Mouse (Mus musculus) embryonic fibroblast, embryonic 13.5 days (primary cell): ENCODE data around the gene Rad54l. TPM values are rescaled to one million over a fixed set of nuclear protein-coding genes. Genes with fewer than 3 reads are reported as not detected.

Experiments used
- H3K27ac ChIP-seq: 2 replicates; pipeline ENCODE4 v1.5.1; 2012; ENCODE audit warnings: low read length, control low read depth, inconsistent platforms; ENCODE audit not compliant: insufficient read depth
- H3K4me1 ChIP-seq: 2 replicates; pipeline ENCODE4 v1.6.1; 2011; ENCODE audit warnings: low read length; ENCODE audit not compliant: control insufficient read depth, insufficient read depth
- H3K4me3 ChIP-seq: 2 replicates; pipeline ENCODE4 v1.5.1; 2011; ENCODE audit warnings: mild to moderate bottlenecking, control low read depth, low read length; ENCODE audit not compliant: insufficient read depth
- CTCF ChIP-seq: IDR thresholded peaks from 2 replicates; pipeline ENCODE4 v1.5.1; 2011; ENCODE audit warnings: mild to moderate bottlenecking, control low read depth, low read length, moderate library complexity, borderline replicate concordance; ENCODE audit not compliant: insufficient read depth
- POLR2A ChIP-seq: IDR thresholded peaks from 2 replicates; pipeline ENCODE4 v1.6.1; 2011; ENCODE audit warnings: low read depth, mild to moderate bottlenecking, control low read depth, low read length, moderate library complexity
- polyA plus RNA-seq: library from polyadenylated mRNA; stranded (reverse); fragments of >200 nt; gene quantifications from 2 replicates; pipeline ENCODE4 v1.2.4, GENCODE M21; 2011; ENCODE audit warnings: low read depth; ENCODE audit not compliant: missing spikeins, insufficient read length

The Rad54l gene
- polyA plus RNA-seq, 1 experiment = 12.9 TPM

DNA sequence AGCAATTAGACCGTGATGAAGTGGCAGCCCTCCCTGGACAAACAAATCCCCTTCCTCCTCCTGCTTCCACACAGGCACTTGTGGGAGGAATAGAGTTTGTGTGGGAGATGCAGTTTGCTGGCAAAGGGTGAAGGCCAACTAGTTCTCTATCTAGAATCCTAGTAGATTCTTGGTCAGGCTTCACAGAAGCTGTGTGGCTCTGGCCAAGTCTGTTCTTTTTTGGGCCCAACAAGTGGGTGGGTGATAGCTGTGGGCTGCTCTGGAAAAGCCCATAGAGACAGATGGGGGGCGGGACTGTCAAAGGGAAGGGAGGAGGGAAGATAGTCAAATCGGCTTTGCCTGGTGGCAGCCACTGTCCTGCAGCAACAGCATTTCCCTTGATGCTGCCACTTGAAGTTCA lies 37.3 kb upstream of the Rad54l start:
- Histone ChIP-seq H3K4me3 (no peak overlapping the region), H3K27ac (no peak overlapping the region)
- TF ChIP-seq CTCF (no peak), POLR2A (no peak)

DNA sequence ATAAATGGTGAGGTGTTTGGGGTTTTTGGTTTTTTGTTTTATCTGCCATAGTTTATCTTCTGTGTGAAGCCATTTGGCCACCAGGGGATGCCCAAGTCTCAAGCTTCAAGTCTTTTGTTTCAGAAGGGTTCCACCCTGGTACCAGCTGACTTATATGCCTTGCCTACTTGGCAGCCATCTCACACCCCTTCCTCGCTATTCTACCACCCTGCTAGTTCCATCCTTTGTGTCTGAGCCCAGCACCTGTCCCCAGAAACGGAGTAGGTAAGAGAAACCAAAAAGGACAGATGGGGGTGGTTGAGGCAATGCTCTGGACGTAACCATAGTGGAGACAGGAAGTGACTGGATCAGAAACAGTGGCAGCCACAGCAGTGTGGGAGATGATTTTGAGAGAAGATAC lies 36.4 kb upstream of the Rad54l start:
- no peak overlapping the region for H3K4me3 ChIP-seq
- H3K27ac ChIP-seq = no peak overlapping the region
- no peak for TF ChIP-seq POLR2A
- TF ChIP-seq CTCF = no peak
- peaks cover 4% of the 10 kb centered on the region; the same call in 1 of the 2 replicates for H3K4me1 ChIP-seq

More for the DNA sequence above, 37.3 kb upstream of the Rad54l start:
- peaks cover 12% of the 10 kb centered on the region for H3K4me1 ChIP-seq

DNA sequence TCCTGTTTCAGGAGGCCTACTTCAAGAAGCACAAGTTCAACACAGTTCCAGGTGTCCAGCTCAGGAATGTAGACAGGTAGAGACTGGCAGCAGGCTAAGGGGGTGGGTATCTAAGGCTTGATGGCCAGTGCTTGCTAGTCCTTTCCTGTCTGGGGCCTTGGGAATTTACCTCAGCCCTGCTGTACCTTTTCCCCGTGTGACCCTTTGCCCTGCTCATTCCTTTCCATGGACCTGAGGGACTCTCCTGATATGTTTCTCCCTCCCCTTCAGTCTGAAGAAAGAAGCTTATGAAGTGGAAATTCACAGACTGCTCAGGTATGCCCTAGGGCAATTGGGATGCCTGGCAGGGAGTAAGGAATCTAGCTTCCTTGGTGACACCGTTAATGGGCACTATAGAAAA lies 34.4 kb upstream of the Rad54l start:
- Histone ChIP-seq H3K4me1 (no peaks in the 10 kb centered on the region), H3K27ac (no peak overlapping the region), H3K4me3 (no peak overlapping the region)
- TF ChIP-seq CTCF = no peak
- TF ChIP-seq POLR2A = no peak

DNA sequence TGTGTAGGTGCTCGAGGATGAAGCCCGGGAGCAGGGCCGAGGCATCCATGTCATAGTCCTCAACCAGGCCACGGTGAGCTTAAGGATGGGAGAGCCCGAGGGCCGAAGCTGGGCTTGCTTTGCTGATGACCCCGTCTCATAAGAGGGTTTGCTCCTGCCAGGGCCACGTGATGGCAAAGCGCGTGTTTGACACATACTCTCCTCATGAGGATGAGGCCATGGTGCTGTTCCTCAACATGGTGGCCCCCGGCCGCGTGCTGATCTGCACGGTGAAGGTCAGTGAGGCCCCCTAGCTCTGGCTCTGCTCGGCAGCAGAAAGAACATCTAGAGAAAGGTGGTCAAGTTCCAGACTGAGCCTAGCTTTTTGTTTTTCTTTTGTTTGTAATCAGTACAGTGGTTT lies 29.2 kb upstream of the Rad54l start:
- no peak overlapping the region for H3K4me3 ChIP-seq
- H3K27ac ChIP-seq = no peak overlapping the region
- no peaks in the 10 kb centered on the region for H3K4me1 ChIP-seq
- TF ChIP-seq CTCF (no peak), POLR2A (no peak)

DNA sequence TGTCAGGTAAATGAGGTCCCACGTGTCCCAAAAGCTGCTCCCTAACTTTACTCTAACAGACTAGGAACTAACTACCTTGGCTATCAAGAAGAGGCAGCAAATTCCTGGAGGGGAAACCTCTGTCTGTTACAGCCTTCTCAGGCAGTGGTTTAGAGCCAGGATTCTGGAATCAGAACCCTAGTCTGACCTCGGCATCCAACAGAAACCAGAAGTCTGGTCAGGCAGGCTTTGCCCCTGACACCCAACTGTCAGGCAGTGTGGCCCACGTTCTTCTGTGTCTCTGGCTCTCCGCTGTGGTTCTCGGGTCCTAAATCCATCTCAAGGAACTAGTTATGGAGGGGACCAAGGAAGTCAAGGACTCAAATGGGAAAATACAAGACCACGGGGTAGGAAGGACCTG lies 27.7 kb upstream of the Rad54l start, which contains the start of gene Lurap1:
TSS of gene Lurap1 (minus strand) at position 101 of the 400 bp plus-strand sequence.
- no peaks in the 10 kb centered on the region for H3K4me1 ChIP-seq
- H3K4me3 ChIP-seq = peak within 1 kb of the TSS; percentile 85
- TF ChIP-seq POLR2A (no peak), CTCF (no peak)
- H3K27ac ChIP-seq = peak within 1 kb of the TSS; percentile 64

DNA sequence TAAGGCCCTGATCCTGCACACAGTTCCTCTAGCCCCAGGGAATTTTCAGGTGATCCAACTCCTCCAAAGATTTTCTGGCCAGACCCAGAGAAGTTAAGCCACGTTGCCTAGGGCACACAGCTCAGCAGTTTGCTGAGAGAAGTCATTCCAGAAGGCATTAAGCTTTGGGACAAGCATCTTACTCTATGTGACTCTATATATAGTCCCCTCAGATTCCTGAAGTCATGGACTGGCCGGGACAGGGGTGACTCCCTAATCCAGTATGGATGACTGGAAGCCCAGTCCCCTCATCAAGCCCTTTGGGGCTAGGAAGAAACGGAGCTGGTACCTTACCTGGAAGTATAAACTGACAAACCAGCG lies 27.4 kb upstream of the Rad54l start:
- Histone ChIP-seq H3K4me3 (peak overlapping the region; percentile 85), H3K4me1 (no peaks in the 10 kb centered on the region), H3K27ac (peak overlapping the region; percentile 45)
- TF ChIP-seq POLR2A = no peak
- TF ChIP-seq CTCF = no peak

DNA sequence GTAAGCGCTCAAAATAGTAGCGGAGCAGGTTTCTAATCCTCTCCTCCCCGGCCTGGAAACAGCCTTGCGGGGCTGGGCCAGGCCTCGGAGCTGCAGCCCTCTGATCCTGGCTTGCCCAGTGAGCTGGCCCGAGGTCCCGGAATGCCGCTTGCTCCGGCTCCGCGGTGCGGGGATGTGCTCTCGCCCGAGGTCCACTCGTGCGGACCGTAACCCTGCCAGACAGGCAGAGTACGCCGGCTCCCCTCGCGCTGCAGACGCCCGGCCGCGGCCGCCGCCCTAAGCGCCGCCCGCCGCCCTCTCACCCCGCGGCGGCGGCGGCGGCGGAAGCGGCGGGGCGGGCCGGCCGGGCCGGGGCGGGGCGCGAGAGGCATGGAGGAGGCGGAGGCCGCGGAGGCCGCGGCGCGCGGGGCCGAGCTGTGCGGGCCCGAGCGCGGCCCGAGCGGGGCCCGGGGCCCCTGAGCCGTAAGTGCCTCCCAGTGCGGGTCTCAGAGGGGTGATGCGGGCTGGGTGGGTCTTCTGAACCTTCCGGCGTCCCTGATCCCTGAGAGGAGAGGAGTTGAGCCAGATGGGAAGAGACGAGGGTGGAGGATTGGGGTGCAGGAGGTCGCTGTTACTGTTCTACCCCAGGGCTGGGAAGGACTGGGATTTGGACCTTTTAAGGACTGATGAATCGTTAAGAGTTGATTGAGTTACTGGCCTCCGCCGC lies 26.8 kb upstream of the Rad54l start:
- no peaks in the 10 kb centered on the region for H3K4me1 ChIP-seq
- TF ChIP-seq POLR2A = peak; percentile 87
- TF ChIP-seq CTCF = no peak

DNA sequence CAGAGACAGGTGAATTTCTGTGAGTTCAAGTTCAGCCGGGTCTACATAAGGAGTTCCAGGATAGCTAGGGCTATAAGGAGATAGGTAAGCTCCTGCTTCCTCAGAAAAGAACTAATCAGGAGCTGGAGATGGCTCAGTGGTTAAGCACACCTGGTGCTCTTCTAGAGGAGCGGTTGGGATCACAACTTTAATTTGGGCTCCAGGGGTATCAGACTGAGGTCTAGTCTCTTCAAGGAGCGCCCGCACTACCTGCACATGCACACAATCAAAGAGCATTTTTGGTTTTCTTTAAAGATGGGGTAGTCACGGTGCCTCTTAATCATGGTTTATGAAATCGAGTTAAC lies 26.3 kb upstream of the Rad54l start:
- H3K4me3 ChIP-seq = peak overlapping the region; percentile 67
- TF ChIP-seq CTCF = no peak
- no peak for TF ChIP-seq POLR2A
- H3K27ac ChIP-seq = peak overlapping the region; percentile 64
- H3K4me1 ChIP-seq = no peaks in the 10 kb centered on the region

More for the DNA sequence above, 26.8 kb upstream of the Rad54l start:
- Histone ChIP-seq H3K4me3 (peak overlapping the region; percentile 85), H3K27ac (peak overlapping the region; percentile 64)

DNA sequence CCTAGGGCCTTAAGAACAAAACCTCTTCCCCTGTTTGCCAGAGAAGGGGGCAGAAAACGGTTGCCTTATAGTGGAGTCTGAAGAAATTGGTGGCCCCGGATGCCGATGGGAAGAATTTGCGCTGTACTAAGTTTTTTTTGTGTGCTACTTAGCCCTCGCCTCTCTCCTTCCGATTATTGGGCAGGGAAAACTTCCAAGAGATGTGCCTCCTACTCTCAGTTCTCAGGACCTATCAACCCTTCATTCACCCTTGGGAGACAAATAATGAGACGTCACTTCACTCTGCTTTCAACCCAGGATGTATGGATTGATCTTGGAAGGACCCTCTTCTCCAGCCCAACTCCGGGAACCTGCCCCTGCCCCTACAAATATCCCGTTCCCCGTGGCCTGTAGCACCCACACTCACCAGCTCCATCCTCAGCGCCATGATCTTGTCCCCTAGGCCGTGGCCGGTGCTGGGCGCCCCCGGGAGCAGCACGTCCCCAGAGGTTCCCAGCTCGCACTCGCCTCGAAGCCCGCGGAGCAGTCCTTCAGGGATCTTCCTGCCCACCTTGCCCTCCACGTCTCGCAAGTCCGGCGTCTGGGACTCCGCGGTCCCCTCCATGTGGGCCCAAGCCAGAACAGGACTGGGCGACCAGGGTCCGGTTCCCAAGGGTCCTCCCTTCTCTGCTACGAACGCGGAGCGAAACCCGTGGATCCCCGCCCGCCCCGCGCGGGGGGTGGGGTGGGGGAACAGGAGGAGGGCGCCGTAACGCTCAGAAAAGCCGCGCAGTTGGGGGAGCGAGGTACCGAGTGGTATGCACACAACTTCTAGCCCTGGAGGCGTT lies 20.6 kb upstream of the Rad54l start:
- TF ChIP-seq CTCF (no peak), POLR2A (peak; percentile 49; the same call in 1 of the 2 replicates)
- Histone ChIP-seq H3K27ac (no peak overlapping the region), H3K4me3 (peak overlapping the region; percentile 73), H3K4me1 (no peaks in the 10 kb centered on the region)

DNA sequence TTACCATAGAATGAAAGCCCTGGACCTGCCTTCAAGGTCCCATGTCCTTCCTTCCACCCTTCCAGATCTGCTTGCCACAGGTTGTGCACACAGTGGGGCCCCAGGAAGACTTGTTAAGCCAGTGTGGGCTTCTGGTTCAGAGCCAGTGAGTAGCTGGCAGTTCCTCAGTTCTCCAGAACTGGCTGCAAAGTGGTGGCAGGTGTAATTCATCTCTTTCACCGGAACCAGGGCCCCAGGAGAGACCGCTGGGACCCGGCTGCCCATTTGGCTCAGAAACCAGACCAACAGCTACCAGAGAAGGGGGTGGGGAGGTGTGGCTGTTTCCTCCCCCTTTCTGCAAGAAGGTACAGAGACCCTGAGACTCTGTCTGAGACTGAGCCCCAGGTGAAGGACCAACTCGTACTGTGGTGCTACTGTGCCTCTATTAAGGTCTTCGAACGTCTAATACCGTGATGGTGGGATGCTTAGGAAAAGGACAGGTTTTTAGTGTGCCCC lies 19.9 kb upstream of the Rad54l start:
- Histone ChIP-seq H3K27ac (no peak overlapping the region), H3K4me3 (peak overlapping the region; percentile 73; the same call in 1 of the 2 replicates), H3K4me1 (no peaks in the 10 kb centered on the region)
- TF ChIP-seq POLR2A = no peak
- no peak for TF ChIP-seq CTCF
